Mouse (Mus musculus): ENCODE results near the gene Pla2g6. TPM values are rescaled to one million over a fixed set of nuclear protein-coding genes. Genes with fewer than 3 reads are reported as not detected.
A peak's percentile ranks its signal among the peaks of the same experiment; 100 is the strongest.

Gene Pla2g6
- total RNA-seq, 2 experiments from 2014 or later = 3.8 to 7.5 TPM

DNA sequence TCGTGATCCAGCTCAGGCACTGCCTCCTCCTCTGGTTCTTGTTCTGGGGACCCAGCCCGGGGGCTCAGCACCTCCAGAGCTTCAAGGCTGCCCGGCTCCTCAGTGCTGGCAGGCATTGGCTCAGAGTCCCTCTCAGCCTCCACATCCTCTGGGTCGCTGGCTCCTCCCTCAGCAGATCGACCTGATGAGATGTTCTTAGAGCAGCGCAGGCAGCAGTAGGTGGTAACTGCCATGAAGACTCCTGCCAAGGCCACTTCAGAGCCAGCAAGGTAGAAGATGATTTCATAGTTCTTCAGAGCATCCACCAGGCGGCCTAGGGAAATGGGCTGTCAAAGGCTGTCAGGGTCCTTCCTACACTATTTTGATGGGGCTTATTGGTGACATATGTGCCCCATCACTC, 77.0 kb downstream of the Pla2g6 start:
- no peak for ATAC-seq (replicated peaks; ENCODE audit: low FRiP score, poor library complexity, severe bottlenecking)

DNA sequence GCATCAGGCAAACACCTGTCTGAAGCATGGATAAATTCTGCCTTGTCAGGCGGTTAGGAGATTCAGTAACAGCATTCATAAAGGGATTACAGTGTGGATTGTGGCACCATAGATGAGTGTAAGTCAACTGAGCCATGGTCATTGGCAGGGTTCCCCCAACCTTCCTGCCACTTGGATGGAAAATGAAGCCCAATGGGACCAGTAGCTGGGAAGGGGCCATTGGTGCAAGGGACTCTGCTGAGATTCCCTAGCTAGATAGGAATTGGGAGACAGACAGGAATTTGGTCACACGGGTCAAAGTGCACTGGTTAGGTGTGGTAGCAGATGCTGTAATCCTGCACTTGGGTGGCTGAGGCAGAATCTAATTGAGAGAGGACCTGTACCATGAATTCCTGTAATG, 78.0 kb downstream of the Pla2g6 start:
- ATAC-seq (replicated peaks; ENCODE audit: low FRiP score, poor library complexity, severe bottlenecking) = no peak

DNA sequence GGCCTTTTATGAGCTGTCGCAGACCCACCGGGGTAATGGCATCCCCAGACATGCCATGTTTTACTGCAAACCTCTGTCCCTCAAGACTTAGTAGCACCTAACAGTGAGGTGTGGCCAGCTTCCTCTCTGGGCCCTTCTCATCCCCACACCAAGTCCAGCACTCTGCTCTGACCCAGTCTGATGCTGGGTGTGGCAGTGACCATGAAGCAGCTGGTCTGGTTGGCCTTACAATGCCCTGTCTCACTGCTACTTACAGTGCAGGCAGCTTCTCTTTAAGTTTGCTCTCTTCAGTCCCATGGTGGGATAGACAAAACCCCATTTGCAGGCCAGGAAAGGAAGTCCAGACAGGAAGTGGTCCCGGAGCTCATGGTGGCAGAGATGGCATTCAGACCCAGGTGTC, 82.9 kb downstream of the Pla2g6 start:
- ATAC-seq (replicated peaks; ENCODE audit: low FRiP score, poor library complexity, severe bottlenecking) = no peak

DNA sequence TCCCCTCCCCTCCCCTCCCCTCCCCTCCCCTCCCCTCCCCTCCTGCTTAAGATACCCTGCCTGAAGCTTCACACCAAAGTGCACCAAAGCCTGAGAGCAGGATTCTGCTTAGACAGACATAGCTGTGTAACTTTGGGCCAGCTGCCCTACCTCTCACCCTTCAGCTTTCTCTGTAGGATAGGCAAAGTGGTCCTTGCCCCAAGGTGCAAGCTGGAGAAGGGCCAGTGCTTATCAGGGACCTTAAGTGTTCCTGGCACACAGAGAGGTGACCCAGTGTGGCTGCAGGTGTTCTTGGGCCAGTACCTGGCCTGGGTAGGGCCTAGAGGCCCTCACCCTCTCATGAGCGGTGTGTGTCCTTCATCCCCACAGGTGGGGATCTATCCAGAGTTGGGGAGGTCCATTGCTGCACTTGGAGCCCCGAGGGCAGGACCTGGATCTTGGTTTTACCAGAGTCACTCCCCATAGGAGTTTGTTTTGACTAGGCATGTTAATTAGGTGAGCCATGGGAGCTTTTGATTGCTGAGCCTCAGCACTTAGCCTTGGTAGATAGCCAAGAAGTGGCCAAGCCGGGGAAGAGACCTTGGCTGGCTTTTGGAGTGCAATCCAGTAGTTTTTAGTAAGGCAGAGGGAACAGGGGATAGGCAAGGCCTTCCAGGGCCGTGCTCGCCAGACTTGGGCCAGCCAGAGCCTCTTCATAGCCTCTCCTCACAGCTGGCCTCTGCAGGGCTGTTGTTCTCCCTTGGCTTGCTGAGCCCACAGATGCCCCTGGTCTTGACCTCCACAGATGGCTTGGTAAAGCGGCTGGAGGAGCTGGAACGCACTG, 83.9 kb downstream of the Pla2g6 start:
- ATAC-seq (replicated peaks; ENCODE audit: low FRiP score, poor library complexity, severe bottlenecking) = no peak

DNA sequence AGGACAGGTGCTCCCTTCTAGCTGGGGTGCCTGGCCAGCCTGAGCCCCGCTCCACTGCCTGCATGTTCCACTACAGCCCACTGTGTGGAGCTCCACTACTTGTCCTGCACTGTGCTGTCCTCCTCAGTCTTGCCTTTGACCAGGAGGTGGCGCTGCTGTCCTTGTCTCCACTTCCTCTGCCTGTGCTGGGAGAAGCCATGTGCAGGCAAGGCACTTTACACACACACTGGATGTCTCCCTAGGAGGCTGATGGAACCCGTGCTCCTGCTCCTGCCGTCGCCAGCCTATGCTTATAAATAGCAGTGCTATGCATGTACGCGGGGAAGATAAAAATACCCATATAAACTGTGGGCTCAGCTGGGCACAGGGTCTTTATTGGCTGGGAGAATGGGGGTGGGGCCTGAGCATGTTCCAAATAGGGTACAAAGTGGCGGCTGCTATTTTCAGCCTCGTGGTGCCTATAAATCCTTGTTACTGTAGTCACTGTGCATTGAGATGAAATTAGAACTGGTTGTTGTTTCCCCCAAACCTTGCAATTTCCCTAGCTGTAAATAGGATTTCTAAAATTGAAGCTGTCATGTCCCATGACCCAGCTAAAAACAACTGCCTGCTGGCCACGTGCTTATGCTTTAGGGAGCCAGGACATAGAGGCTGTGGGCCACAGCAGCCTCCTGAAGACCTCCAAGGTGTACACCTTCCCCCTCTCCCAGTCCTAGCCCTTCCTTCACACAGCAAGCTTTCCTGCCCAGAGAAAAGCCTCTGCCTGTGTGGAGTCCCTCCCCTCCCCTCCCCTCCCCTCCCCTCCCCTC, 84.8 kb downstream of the Pla2g6 start:
- peak; percentile 77 for ATAC-seq (replicated peaks; ENCODE audit: low FRiP score, poor library complexity, severe bottlenecking)

DNA sequence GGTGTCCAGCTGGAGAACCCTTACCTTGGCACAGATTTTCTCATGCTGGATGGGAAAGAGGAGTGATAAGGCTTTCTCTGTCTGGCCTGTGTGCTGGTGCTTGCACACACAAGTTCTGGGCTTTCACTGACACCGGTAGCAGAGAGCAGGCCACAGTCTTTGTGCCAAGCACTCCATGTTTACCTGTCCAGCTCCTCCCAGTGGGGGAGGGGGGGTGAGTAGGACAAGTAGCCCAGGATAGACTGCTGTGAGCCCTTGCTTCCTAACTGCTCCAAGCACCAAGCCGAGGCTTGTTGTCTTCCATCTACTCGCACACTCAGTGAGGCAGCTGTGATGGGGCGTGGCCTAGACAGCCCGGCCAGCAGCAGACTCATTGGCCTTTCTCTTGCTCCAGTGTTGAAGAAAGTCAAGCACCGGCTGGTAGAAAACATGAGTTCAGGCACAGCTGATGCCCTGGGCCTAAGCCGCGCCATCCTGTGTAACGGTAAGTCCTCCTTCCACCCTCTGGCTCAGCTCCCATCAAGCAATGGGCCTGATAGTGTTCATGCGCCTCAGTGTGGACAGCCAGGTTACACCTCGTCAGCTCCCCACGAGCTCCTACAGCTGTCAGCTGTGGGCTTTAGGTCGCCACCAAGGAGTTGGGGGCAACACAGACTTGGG, 85.5 kb downstream of the Pla2g6 start:
- ATAC-seq (replicated peaks; ENCODE audit: low FRiP score, poor library complexity, severe bottlenecking) = no peak

DNA sequence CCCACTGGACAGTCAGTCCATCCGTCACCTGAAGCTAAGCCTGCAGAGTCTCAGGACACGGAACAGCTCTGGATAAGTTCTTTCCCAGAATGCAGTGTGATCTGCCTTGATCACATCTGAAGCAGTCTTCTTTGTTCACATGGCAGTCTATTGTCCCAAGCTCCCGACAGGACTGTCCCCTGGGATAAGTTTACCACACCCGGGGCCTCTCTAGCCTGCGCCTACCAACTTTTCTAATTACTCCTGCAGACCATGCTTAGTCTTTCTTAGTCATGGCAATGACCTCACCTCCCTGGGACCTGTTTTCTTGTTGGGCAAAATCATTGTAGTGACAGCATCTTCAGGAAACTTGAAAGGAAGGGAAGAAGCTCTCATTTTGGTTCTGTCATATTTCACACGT, 90.2 kb downstream of the Pla2g6 start:
- ATAC-seq (replicated peaks; ENCODE audit: low FRiP score, poor library complexity, severe bottlenecking) = no peak

Other genes starting within 250 kb of the Pla2g6 start
- gene Micall1, start 219.5 kb downstream of the Pla2g6 start, total RNA-seq (2015; ENCODE audit: low replicate concordance) = 0.72 TPM in 1 of 2 replicates, not detected in the other
- gene Micall1, start 219.5 kb downstream of the Pla2g6 start, total RNA-seq (2017; ENCODE audit: low replicate concordance) = 1.7 and 4.1 TPM in 2 replicates
- gene Polr2f, start 187.4 kb downstream of the Pla2g6 start, total RNA-seq (2015; ENCODE audit: low replicate concordance) = 15.1 and 32.7 TPM in 2 replicates
- 17.0 and 20.3 TPM in 2 replicates for gene Polr2f, start 187.4 kb downstream of the Pla2g6 start, total RNA-seq (2017; ENCODE audit: low replicate concordance)
- not detected in 2 replicates for gene 1700088E04Rik, start 187.1 kb downstream of the Pla2g6 start, total RNA-seq (2015; ENCODE audit: low replicate concordance)
- gene 1700088E04Rik, start 187.1 kb downstream of the Pla2g6 start, total RNA-seq (2017; ENCODE audit: low replicate concordance) = not detected in 2 replicates
- not detected in 2 replicates for gene Sox10, start 163.2 kb downstream of the Pla2g6 start, total RNA-seq (2015; ENCODE audit: low replicate concordance)
- gene Sox10, start 163.2 kb downstream of the Pla2g6 start, total RNA-seq (2017; ENCODE audit: low replicate concordance) = not detected in 2 replicates
- gene Pick1, start 99.2 kb downstream of the Pla2g6 start, total RNA-seq (2015; ENCODE audit: low replicate concordance) = 2.9 and 3.4 TPM in 2 replicates
- 1.9 TPM in 1 of 2 replicates, not detected in the other for gene Pick1, start 99.2 kb downstream of the Pla2g6 start, total RNA-seq (2017; ENCODE audit: low replicate concordance)
- gene Gm49486, start 99.0 kb downstream of the Pla2g6 start, total RNA-seq (2015; ENCODE audit: low replicate concordance) = not detected in 2 replicates
- not detected in 2 replicates for gene Gm49486, start 99.0 kb downstream of the Pla2g6 start, total RNA-seq (2017; ENCODE audit: low replicate concordance)
- not detected in 2 replicates for gene Slc16a8, start 73.6 kb downstream of the Pla2g6 start, total RNA-seq (2015; ENCODE audit: low replicate concordance)
- not detected in 2 replicates for gene Slc16a8, start 73.6 kb downstream of the Pla2g6 start, total RNA-seq (2017; ENCODE audit: low replicate concordance)
- not detected in 2 replicates for gene Baiap2l2, start 42.9 kb downstream of the Pla2g6 start, total RNA-seq (2015; ENCODE audit: low replicate concordance)
- gene Baiap2l2, start 42.9 kb downstream of the Pla2g6 start, total RNA-seq (2017; ENCODE audit: low replicate concordance) = not detected in 2 replicates
- not detected in 2 replicates for gene Maff, start 18.2 kb upstream of the Pla2g6 start, total RNA-seq (2015; ENCODE audit: low replicate concordance)
- not detected in 2 replicates for gene Maff, start 18.2 kb upstream of the Pla2g6 start, total RNA-seq (2017; ENCODE audit: low replicate concordance)
- gene Tmem184b, start 75.2 kb upstream of the Pla2g6 start, total RNA-seq (2015; ENCODE audit: low replicate concordance) = 0.84 and 3.6 TPM in 2 replicates
- 0.39 TPM in 1 of 2 replicates, not detected in the other for gene Tmem184b, start 75.2 kb upstream of the Pla2g6 start, total RNA-seq (2017; ENCODE audit: low replicate concordance)
- gene Csnk1e, start 127.2 kb upstream of the Pla2g6 start, total RNA-seq (2015; ENCODE audit: low replicate concordance) = 6.8 and 18.9 TPM in 2 replicates
- gene Csnk1e, start 127.2 kb upstream of the Pla2g6 start, total RNA-seq (2017; ENCODE audit: low replicate concordance) = 2.1 and 2.9 TPM in 2 replicates
- not detected in 2 replicates for gene Kcnj4, start 176.9 kb upstream of the Pla2g6 start, total RNA-seq (2015; ENCODE audit: low replicate concordance)
- not detected in 2 replicates for gene Kcnj4, start 176.9 kb upstream of the Pla2g6 start, total RNA-seq (2017; ENCODE audit: low replicate concordance)
- 1.1 TPM in 1 of 2 replicates, not detected in the other for gene Kdelr3, start 188.0 kb upstream of the Pla2g6 start, total RNA-seq (2015; ENCODE audit: low replicate concordance)
- not detected in 2 replicates for gene Kdelr3, start 188.0 kb upstream of the Pla2g6 start, total RNA-seq (2017; ENCODE audit: low replicate concordance)
- 117 and 144 TPM in 2 replicates for gene Ddx17, start 218.4 kb upstream of the Pla2g6 start, total RNA-seq (2015; ENCODE audit: low replicate concordance)
- gene Ddx17, start 218.4 kb upstream of the Pla2g6 start, total RNA-seq (2017; ENCODE audit: low replicate concordance) = 145 and 216 TPM in 2 replicates

Data from erythroid progenitor cell, adult 5-6 weeks (primary cell).